Mouse (Mus musculus) layer of hippocampus, postnatal 25 days (tissue): Measurements from ENCODE around the gene Dolk. TPM values are rescaled to one million over a fixed set of nuclear protein-coding genes. Genes with fewer than 3 reads are reported as not detected.

Source experiments
- total RNA-seq, 2 experiments: library from RNA; stranded (reverse); gene quantifications; 2 replicates each; pipeline ENCODE4 v1.2.3; 2021

Gene Dolk
- total RNA-seq, 2 experiments from 2014 or later, result 24.3 to 25.7 TPM

Other genes with a start within 250 kb of the Dolk start
- 10 to 100 TPM; 32.5 to 33.0 TPM for gene Wdr34, start 237.5 kb downstream of the Dolk start, total RNA-seq
- 100 to 1,000 TPM; 187 to 188 TPM for gene Set, start 229.0 kb downstream of the Dolk start, total RNA-seq
- gene Pkn3, start 208.7 kb downstream of the Dolk start, total RNA-seq, result 1 to 10 TPM; 1.2 to 1.9 TPM
- gene Zdhhc12, start 192.7 kb downstream of the Dolk start, total RNA-seq, result 10 to 100 TPM in 1 of 2 experiments, 1 to 10 TPM in 1; 9.9 to 11.4 TPM
- 100 to 1,000 TPM; 191 to 213 TPM for gene Zer1, start 161.7 kb downstream of the Dolk start, total RNA-seq
- 10 to 100 TPM; 59.0 to 61.6 TPM for gene Tbc1d13, start 152.6 kb downstream of the Dolk start, total RNA-seq
- 10 to 100 TPM; 22.7 to 25.0 TPM for gene Endog, start 114.8 kb downstream of the Dolk start, total RNA-seq
- gene Spout1, start 107.9 kb downstream of the Dolk start, total RNA-seq, result 10 to 100 TPM; 35.1 to 35.4 TPM
- gene Kyat1, start 80.5 kb downstream of the Dolk start, total RNA-seq, result 10 to 100 TPM; 17.1 to 18.4 TPM
- gene Lrrc8a, start 48.6 kb downstream of the Dolk start, total RNA-seq, result 10 to 100 TPM; 57.1 to 60.7 TPM
- 1 to 10 TPM; 6.1 to 7.4 TPM for gene Gm28035, start 45.8 kb downstream of the Dolk start, total RNA-seq
- 10 to 100 TPM; 18.6 to 24.8 TPM for gene Phyhd1, start 20.1 kb downstream of the Dolk start, total RNA-seq
- not detected for gene Gm28038, start 5.3 kb downstream of the Dolk start, total RNA-seq
- gene Nup188, start 63 bp upstream of the Dolk start, total RNA-seq, result 10 to 100 TPM; 18.7 to 22.0 TPM
- 100 to 1,000 TPM; 249 to 278 TPM for gene Sh3glb2, start 73.0 kb upstream of the Dolk start, total RNA-seq
- 100 to 1,000 TPM; 102 to 110 TPM for gene Miga2, start 77.9 kb upstream of the Dolk start, total RNA-seq
- gene Dolpp1, start 105.9 kb upstream of the Dolk start, total RNA-seq, result 10 to 100 TPM; 25.1 to 27.5 TPM
- gene Crat, start 129.5 kb upstream of the Dolk start, total RNA-seq, result 10 to 100 TPM; 49.6 to 51.1 TPM
- gene Ptpa, start 129.7 kb upstream of the Dolk start, total RNA-seq, result 100 to 1,000 TPM; 163 to 169 TPM
- gene Ier5l, start 187.9 kb upstream of the Dolk start, total RNA-seq, result 10 to 100 TPM; 12.8 to 13.1 TPM